Mouse (Mus musculus) frontal cortex, adult 2 months (tissue): ENCODE measurements around the gene Synj2. TPM values are rescaled to one million over a fixed set of nuclear protein-coding genes. Genes with fewer than 3 reads are reported as not detected.

Experiments used
- DNase-seq, 2 experiments: peaks; one replicate each; pipeline ENCODE4 v3.0.0; 2022; ENCODE audit warnings: low spot score in 1 of 2; ENCODE audit errors: extremely low spot score in 1 of 2
- polyA plus RNA-seq: library from polyadenylated mRNA; depleted of rRNA; stranded (reverse); fragments of >200 nt; gene quantifications from 2 replicates; pipeline ENCODE4 v1.2.3, GENCODE M21; 2012

Gene Synj2
- polyA plus RNA-seq, 1 experiment = 23.6 TPM

DNA sequence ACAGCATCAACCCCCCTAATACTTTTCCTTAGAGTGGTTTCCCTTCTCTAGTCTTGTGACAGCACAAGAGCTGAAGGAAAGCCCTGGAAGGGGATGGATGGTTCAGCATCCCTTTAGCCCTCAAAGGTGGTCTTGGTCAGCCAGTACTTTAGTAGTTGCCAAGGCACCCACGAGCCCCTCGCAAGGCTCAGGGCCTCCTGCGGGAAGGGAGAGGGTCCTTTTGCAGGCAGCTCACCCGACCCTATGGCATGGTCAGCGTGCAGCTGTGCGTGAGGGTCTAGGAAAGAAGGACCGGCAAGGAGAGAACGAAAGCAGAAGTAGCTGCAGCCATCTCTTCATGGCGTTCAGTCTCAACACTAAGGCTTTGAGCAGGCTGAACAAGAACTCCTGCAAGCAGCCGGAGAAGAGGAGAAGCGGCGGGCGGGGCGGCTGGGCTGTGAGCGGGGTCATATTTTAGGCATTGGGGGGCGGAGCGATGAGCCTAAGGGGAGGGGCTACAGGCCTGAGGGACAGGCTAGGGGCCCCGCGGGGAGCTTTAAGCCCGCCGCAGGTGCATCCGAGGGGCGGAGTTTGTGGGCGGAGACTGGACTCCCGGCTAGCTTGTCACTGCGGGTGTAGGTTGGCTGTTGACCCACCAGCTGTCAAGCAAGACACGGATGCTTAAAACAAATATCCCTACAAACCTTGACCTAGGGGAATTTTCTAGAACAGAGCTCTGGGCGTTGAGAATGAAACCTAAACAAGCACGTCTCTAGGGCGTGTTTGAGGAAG, 6.3 kb upstream of the Synj2 start:
- DNase-seq = peak in 1 of 2 experiments; percentile 54

DNA sequence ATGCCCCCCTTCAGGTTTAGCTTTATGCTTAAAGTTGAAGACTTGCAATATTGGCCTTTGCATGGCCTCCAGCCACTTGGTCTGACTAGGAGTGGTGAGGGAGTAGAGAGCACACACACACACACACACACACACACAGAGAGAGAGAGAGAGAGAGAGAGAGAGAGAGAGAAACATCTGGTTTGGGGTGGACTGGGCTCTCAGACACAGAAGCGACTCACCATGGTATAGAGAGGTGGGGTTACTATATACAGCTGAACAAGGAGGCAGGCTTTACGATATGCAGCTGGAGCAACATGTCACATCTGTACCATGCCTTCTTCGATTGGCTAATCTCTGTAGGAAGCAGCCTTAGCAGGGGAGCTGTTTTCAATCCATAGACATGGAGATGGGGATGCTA, 5.4 kb upstream of the Synj2 start:
- no peak for DNase-seq

DNA sequence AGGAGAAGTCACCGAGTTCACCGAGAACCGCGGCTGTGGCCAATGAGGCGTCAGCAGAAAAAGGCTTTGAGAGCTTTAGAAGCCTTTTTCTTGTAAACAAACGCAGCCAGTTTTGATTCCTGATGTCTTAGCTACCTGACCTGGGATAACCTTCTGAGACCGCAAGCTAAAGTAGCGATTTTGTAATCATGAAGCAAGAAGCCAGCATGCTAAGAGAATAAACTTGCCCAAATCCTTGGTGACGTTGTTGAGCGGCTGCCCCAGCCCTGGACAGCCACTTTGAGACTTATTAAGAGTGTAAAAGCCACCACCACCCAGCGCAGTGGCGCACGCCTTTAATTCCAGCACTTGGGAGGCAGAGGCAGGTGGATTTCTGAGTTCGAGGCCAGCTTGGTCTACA, 4.8 kb upstream of the Synj2 start:
- no peak for DNase-seq

DNA sequence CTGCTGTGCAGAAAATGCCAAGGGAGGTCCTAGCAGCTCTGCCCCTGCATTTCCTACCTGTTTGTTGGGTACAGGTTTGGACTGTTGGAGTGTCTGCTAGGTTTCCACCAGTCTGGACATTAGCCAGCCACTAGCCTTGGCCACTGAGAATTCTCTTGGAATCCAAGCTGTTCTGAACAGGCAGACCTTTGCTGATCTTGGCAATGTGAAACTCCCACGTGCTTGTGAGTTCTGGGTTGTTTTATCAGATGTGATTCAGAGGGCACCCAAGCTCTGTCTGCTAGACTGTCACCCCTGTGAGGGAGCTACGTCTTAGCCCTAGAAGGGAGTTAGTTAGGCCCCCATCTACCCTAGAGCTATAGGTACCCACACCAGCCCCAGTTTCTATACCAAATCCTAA, 3.6 kb upstream of the Synj2 start:
- no peak for DNase-seq

DNA sequence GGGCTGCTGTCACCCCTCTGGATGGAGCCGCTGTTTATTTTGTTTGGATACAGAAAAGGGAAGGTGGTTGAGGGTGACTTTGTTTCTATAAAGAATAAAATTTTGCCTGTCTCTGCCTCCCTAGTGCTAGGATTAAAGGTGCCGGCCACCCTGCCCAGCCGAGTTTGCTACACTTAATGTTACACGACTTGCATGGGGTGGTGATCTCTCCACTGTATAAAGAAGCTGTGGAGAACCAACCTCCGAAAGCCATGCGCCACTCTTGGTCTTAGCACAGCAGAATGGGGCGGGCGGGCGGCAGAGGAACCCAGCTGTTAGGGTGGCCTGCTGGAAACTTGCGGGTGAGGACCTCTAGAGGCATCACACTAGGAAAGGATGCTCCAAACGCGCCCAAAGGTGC, 1.2 kb upstream of the Synj2 start:
- DNase-seq = no peak

DNA sequence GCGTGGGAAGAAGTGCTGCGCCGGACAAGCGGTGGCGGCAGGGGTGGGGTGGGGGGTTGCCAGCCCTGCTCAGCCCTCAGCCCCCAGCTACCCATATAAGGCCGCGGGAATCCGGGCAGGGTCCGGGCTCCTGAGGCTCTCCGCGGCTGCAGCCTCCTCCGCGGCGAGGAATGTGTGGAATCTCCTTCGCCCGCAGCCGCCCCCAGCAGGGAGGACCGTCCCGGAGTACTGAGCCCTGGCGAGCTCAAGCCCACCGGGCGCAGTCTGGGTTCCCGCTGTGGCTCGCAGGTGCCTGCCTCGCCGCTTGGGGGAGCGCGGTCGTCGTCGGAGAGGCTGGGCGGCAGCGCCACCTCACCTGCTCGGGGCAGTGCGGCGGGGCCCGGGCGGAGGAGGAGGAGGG, 288 bp upstream of the Synj2 start:
- DNase-seq = peak in 1 of 2 experiments; percentile 77

DNA sequence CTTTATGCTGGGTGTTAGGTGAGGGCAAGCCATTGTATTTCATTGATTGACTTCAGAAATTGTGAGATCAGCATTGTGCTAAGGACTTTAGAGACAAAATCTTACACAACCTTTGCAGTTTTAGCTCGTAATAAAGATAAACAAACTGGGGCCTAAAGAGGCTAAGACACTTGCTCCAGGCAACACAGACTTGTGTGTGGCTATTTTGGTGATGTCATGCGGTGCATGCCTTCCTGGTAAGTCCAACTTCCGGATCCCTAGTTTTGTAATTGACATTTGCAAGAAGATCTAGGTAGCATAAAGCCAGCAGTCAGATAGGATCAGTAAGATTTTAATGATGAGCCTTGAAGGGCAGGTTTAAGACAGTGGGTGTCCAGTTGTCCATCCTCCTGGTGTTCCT, 1.1 kb downstream of the Synj2 start:
- no peak for DNase-seq

DNA sequence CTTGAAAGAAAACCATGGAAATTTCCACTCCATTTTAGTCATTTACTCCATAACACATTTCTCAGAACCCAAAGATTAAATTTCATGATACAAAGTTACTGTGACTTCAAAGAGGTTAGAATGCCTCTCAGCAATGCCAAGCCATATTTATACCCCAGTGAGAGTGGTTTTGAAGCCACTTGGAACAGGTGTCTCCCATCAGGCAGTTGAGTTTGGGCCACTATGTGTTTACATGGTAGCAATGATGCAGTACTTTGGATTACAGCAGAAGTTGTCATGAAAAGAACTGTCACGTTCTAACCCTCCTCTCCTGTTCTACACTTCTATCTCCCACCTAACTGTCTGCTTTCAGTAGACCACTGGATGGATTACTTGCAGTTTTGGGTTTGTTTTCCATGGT, 2.0 kb downstream of the Synj2 start:
- DNase-seq = no peak

DNA sequence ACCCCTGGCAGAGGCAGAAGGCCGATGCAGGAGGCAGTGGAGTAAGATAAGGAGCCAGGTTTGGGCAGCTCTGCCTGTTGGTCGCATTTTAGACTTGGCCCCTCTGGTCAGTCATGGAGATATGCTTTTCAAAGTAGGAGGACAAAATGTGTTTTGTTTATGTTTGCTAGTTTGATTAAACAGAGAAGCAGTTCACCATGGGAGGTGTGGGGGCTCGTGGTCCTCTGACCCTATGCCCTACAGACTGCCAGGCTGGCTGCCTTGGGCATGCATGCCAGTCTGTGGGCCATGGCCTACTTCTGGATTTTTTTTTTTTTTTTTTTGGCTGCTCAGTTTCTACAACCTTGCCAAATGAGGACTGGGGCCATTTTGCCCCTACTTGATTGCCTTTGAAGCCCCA, 6.0 kb downstream of the Synj2 start:
- DNase-seq = no peak

DNA sequence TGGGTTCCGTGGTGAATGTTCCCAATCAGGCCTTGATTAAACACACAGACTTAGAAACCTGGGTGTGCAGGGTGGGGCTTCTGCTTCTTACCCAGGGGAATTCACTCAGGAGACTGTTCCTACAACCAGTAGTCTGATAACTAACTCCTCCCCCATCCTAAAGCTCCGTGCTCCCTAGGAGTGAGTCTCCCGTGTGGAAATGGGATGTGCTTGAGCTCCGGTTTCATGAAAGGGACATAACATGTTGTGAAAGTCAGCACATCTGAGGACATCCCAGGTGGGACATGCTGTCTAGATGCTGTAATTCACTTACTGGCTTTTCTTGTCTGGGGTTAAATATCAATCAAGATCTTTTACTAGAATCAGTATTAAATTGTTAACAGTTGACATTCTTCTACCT, 11.4 kb downstream of the Synj2 start:
- no peak for DNase-seq

DNA sequence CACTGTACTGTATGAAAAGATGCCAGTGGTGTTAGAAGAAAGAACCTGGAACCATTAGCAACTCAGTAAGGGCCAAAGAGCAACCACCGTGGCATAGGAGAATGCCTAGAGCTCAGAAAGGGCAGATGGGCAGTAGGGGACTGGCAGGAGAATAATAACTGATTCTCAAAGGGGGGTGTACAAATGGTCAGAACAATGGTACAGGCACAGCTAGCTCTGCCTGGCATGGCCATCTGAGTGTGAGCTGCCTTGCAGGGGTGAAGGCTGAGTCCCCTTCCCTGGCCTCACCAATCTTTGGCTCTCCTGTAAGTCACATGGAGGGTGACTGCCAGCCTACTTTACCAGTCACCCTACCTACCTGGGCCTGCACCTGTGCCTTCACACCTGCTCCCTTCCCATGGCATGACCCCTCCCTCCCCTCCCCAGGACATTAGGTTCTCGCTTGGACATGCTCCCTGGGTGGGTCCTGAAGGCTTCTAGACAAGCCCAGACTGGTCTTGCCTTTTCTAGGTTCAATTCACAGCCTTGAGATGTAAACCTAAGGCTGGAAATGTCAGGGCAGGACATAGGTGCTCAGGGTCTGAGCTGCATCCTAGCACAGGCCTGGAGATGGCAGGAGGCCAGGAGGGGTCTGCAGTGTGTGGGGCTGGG, 15.4 kb downstream of the Synj2 start:
- DNase-seq = no peak

DNA sequence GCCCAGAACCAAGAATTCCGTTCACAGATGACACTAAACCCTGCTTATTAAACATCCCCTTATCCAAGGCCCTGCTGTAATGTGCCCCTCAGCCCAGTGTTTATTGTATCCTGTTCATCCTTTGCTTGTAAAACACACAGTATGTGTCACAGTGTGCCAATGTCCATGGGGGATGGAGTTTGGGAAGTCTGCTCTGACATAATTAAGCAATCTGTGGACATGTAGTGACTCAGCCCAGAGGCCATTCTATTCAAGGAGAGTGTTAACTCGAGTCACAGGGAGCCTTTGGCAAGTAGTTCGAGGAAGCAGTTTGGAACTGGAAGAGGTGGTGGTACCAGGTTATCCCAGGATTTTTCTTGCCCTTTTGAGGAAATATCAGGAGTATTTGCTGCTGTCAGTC, 16.0 kb downstream of the Synj2 start:
- DNase-seq = no peak

DNA sequence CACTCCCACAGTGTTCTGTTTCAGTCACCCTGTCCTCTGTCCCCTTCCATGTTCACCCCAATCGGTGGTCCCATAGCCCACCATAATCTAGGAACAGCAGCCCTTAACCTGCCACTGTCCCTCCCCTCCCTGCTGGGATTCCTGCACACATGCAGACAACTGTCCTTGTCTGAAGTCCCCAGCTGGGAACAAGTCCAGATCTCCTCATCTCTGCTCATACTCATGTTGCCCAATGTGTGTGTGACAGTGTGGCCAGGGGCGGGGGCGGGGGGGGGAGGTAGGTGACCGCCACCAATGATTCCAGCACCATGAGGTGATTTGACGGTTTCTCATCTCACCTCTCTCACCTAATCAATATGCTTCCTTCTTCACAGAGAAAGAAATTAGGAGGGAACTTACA, 17.1 kb downstream of the Synj2 start:
- DNase-seq = no peak

DNA sequence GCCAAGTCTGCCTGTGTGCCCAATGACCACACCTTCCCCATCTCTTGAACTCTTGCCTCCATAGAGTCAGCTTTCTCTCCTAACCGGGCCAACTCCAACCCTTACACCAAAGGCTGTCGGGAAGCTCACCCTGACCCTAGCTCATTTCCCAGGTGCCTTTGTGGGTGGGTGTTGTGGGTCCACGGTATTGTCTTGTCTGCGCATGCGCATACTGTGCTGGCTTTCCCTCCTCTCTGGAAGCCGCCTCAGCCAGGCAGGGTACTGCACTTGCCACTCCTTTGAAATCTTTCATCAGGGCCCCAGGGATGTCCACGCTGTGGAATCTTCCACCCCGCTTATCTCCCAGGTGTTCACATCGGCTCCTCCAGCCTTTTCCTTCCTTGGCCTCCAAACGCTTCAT, 17.6 kb downstream of the Synj2 start:
- no peak for DNase-seq

DNA sequence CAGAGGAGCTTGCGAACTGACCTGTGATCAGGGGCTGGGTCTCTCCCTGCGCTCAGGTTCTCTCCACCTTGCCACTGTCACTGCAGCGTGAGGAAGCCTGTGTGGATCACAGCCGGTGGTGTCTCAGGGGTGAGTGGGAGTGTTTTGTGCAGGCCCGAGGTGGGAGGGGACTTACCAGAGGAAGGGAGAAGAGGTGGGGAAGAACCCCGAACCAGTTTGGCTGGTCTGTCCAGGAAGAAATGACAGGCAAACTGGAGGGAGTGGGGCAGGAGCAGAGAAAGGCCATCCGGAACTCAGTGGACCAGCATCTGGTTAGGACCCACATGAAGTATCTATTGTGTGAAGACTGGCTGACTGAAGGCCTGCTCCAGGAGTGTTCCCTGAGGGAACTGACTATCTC, 18.0 kb downstream of the Synj2 start:
- no peak for DNase-seq

DNA sequence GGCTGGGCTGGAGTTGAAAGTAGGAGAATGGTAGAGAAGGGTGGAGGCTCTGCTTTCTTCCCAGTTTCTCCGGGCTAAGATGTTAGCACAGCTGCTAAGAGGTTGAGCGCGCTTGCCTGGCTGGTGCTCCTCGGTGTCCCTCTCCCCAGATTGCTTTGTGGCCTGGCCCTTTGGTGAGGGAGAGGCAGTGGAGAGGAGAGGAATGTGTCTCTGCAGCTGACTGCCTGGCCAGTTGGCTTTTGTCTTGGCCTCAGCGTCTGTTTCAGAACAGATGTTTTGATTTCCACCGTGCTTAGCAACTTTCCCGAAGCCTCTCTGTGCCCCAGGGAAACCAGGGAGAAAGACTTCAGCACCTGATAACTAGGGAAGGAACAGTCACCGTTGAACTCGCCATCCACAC, 18.7 kb downstream of the Synj2 start:
- no peak for DNase-seq

DNA sequence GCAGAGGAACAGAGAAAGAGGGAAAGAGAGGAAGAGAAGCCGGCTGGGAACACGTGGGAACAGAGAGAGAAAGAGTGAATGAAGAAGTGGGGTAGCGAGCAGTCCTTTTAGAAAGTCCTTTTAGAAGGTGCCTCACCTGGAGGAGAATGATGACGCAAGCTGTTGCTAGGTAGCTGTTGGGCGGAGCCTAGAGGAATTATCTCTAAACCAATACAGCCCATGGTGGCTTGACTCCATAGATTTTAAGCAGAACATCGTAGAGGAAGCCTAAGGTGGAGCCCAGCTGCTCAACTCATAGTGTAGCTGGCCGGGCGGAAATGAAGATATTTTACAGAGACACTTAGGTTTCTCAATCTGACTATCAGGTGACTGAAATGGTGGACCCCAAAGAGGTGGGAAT, 22.7 kb downstream of the Synj2 start:
- DNase-seq = no peak

DNA sequence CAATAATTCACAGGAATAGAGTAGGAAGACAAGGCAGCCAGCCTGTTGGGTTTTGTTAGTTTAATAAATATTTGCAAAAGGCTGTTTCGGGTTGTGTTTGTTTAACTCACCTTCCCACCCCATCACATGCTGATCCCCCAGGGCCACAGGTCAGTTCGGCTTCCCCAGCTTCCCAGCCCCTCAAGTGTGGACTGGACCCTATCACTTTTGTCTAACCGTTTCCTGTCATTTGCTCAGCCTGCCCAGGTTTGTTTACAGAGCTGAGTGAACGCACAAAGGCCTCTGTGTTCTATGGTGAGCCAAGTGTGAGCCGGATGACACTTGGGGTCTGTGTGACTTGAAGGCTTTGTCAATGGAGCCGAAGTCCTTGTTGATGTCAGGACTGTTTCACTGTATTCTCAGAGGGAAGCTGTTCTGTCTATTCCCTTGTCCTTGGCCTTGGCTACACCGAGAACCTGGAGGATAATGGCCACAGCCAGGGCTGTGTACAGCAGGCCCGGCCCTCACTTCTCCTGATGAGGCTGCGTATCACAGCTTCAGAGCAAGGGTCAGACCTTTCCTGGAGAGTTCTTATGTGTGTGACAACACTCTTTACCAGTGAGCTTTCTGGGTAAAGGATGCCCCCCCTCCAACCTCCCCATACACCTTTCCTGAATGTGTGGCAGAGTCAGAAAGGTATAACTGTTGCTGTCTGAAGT, 24.2 kb downstream of the Synj2 start:
- no peak for DNase-seq

DNA sequence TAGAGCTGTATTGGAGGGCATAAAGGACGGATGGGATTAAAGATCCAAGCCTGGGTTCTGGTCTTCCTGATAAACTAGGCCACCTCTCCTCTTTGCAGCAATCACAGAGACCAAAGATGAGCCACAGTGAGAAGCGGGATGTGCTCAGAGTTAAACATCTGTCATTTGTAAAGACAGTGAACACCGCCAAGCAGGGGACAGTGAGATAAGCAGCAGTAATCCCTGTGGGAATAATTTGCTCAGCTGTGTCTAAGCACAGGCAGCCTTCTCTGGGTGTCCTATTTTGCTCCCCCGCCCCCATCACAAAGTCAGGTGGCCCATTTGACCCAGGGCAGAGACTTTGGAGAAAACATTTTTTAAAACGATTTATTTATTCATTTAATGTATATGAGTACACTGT, 25.6 kb downstream of the Synj2 start:
- DNase-seq = no peak

DNA sequence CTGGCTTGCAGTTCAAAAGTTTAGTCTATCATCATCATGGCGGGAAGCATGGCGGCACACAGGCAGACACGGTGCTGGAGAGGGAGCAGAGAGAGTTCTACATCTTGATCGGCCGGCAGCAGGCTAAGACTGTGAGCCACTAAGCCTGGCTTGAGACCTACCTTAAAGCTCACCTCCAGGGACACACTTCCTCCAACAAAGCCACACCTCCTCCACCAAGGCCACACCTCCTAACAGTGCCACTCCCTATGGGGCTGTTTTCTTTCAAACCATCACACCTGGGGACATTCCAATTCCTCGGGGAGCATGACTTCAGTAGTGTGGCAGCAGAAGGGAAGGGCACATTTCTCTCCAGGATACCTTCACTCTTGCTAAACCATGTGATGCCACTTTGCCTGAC, 27.5 kb downstream of the Synj2 start:
- DNase-seq = no peak

DNA sequence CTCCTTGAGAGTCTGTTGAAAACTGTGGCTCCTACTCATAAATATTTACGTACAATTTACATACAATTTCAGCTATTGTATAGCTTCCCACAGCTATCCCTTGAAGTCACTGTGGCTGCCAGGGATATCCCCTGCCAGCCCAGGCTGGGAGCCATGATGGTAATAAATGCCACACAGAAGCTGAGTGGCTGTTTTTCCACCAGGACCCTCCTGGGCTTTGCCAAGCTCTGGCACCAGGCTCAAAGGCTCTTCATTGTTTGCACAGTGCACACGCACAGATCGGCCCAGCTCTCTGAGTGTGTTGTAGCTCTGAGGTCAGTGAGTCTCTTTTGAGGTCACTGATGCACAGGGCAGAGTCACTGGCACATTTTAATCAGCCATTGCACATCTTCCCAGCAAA, 28.2 kb downstream of the Synj2 start:
- DNase-seq = no peak

DNA sequence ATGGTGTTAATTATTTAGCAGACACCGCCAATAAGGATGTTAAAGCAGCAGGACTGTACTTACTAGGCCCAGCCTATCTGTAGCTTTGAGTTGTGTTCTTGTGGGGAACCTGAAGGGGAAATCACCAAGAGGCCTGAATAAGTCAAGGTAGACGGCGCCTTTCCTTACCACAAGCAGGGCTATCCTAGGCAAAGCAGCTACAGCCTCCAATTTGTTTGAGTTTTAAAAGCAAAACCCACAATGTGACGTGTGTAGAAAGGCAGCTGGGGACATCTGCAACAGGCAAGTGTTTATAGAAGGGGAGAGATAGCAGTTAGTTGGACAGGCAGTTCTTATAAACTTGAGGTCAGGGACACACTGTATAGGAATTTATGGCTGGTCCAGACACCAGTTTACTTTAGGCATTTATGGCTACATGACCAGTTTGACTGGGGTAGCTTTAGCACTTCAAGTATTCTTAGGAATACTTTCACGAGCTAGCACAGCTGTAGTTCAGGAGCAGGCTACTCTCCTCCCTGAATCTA, 29.3 kb downstream of the Synj2 start:
- no peak for DNase-seq
